Mouse (Mus musculus) lung, postnatal 0 days (tissue): ENCODE results near the gene Ifi205.

Experiments used
- CTCF ChIP-seq: IDR thresholded peaks from 2 replicates; pipeline ENCODE4 v1.5.1; 2016; ENCODE audit warnings: antibody characterized with exemption, mild to moderate bottlenecking
- EP300 ChIP-seq: IDR thresholded peaks from 2 replicates; pipeline ENCODE4 v1.6.1; 2016; ENCODE audit warnings: antibody characterized with exemption, mild to moderate bottlenecking, control low read depth

DNA sequence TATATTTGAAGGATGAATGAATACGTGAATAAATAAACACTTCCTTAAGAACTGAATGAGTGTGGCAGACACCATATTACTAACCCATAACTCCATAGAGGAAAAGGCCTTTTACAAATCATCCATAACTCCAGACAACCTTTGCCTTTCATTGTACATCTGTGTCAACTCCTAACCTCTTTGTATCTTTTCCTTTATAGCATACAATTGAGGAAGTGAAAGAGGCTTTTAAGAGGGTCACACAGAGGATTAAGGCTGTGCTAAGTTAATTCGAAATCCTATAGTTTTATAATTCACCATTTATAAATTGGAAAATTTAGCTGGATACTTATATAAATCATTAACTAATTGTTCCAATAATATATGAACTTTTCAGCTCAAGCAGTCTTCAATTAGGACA, 23.6 kb upstream of the Ifi205 start:
- TF ChIP-seq CTCF (no peak), EP300 (no peak)
